Mouse (Mus musculus) embryo, embryonic 10 days (tissue): ENCODE data around the gene Fbxl15.

ENCODE experiments used
- DNase-seq: peaks from one replicate; pipeline ENCODE4 v3.0.0-alpha.2; 2015; ENCODE audit warnings: low spot score

Fbxl15 gene

DNA sequence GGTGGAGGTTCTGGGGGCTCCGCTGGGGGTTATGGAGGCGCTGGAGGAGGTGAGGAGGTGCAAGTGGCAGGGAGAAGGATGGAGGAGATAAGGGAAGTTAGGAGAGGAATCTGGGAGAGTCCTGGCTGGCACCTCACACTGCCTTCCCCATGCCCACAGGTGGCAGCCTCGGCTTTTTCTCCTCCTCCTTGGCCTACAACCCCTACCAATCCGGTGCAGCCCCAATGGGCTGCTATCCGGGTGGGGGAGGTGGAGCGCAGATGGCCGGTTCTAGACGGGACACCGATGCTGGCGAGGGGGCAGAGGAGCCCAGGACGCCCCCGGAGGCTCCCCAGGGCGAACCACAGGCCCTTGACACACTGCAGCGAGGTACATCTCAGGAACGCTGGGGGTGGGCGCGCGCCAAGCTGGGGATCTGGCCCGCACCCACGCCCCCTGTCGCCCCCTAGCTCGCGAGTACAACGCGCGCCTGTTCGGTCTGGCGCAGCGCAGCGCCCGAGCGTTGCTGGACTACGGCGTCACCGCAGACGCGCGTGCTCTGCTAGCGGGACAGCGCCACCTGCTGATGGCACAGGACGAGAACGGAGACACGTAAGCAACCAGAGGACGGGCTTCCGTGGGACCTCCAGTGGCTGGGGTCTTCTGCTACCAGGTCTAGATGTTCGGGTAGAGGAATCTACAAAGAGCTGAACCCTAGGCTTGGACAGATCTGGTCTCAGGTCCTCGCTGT, 19.1 kb upstream of the Fbxl15 start:
- DNase-seq = peak; percentile 99

DNA sequence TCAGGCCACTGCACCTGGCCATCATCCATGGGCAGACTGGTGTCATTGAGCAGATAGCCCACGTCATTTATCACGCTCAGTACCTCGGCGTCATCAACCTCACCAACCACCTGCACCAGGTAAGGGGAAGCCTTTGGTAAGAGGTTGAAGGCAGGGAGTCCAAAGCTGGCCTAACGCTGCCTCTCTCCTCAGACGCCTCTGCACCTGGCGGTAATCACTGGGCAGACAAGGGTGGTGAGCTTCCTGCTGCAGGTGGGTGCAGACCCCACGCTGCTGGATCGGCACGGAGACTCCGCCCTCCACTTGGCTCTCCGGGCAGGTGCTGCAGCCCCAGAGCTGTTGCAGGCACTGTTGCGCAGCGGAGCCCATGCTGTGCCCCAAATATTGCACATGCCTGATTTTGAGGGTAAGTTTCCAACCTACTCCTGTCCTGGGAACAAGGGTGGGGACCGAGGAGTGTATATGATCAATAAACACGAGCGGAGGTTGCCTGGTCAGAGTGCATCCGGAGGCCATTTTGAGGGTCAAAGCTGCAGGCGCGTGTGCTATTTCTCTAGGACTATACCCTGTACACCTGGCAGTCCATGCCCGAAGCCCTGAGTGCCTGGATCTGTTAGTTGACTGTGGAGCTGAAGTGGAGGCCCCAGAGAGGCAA, 18.2 kb upstream of the Fbxl15 start:
- DNase-seq = no peak

DNA sequence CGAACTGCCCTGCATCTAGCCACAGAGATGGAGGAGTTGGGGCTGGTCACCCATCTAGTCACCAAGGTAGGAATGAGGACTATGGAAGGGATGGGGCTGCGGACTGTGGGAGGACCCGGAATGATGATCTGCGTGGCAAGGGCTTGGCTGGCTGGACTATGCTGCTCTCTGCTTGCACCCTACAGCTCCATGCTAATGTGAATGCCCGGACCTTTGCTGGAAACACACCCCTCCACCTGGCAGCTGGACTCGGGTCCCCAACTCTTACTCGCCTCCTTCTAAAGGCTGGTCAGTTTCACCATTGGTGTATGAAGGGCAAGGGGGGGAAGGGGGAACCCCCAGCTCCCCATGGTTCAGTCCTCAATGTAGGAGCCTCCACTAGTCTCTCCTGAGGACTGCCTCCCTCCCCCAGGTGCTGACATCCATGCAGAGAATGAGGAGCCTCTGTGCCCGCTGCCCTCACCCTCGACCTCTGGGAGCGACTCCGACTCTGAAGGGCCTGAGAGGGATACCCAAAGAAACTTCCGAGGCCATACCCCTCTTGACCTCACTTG, 17.6 kb upstream of the Fbxl15 start:
- no peak for DNase-seq

DNA sequence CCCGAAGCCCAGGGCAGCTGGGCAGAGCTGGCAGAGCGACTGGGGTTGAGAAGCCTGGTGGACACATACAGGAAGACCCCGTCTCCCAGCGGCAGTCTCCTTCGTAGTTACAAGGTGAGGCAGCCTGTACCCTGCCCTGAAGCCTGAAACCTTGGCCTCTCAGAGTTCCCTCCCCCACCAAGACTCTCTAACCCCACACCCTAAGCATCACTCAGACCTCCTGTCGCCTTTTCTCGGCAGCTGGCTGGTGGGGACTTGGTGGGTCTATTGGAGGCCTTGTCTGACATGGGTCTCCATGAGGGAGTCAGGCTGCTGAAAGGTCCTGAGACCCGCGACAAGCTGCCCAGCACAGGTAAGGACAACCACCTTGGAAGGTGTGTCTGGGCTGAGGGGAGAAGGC, 16.6 kb upstream of the Fbxl15 start:
- no peak for DNase-seq

DNA sequence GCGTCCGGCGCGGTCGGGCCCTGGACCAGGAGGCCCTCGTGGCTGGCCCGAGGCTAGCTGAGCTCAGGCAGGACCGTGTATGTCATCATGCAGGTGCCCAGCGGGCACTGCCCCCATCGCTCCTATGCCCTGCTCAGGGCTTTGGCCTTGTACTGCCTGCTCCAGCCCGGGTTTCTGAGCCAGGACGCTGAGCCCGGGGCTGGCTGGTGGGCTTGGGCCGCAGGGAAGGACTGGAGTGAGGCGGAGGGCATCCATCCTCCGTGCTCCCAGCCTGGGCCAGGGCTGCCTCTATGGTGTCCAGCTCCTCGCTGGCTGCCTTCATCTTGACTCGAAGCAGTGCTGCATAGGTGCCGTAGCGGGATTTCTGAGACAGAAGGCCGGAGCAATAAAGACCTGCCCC, 15.4 kb upstream of the Fbxl15 start:
- no peak for DNase-seq

DNA sequence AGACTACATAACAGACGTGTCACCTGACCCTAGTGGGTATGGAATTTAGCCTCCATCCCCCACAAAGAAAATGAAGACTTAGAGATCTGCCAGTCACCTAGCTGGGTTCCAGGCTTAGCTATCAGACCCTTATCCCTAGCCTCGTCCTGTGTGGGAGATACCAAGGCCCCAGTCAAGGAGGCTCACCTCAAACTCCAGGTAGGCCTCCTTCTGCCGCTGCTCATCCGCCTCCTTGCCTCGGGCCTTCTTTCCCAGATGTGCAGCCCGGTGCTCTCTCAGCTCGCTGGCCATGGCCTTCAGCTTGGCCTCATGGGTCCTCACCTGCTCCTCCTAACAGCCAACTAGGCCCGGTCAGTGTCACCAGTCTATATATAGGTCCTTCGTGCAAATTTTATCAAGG, 14.9 kb upstream of the Fbxl15 start:
- no peak for DNase-seq

DNA sequence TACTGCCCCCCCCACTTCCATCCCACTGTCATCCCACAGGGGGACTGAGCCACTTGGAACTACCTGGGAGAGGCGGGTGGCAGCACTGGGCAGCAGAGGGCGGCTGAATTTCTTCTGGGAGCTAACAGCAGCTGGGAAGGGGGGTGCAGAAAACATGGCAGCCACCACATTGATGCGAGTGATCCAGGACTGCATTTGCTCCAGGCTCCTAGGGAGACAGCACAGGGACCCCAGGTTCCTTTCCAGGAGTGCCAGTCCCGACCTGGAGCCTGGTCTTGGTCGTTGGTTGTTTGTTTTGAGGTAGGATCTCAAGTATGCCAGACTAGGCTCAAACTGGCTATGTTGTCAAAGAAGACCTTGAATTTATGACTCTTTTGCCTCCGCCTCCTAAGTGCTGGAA, 14.4 kb upstream of the Fbxl15 start:
- no peak for DNase-seq

DNA sequence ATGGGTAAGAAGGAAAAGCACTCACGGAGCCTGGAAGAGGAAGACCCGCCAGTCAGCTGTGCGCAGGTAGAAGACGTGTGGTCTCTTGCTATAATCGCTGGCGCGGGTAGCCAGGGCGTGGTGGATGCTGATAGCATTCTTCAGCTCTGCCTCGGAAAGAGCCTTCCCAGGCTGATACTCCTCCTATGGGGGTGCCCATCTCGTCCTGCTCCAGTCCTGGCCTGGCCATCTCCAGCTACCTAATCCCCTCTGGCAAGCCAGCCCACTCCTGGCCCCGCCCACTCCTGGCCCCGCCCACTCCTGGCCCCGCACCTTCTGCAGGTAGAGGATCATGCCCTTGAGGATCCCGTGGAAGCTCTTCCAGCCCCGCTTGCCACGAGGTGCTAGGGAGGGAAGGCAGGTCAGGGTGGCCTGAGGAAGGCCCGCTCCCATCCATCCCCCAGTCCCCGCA, 13.8 kb upstream of the Fbxl15 start:
- DNase-seq = no peak

DNA sequence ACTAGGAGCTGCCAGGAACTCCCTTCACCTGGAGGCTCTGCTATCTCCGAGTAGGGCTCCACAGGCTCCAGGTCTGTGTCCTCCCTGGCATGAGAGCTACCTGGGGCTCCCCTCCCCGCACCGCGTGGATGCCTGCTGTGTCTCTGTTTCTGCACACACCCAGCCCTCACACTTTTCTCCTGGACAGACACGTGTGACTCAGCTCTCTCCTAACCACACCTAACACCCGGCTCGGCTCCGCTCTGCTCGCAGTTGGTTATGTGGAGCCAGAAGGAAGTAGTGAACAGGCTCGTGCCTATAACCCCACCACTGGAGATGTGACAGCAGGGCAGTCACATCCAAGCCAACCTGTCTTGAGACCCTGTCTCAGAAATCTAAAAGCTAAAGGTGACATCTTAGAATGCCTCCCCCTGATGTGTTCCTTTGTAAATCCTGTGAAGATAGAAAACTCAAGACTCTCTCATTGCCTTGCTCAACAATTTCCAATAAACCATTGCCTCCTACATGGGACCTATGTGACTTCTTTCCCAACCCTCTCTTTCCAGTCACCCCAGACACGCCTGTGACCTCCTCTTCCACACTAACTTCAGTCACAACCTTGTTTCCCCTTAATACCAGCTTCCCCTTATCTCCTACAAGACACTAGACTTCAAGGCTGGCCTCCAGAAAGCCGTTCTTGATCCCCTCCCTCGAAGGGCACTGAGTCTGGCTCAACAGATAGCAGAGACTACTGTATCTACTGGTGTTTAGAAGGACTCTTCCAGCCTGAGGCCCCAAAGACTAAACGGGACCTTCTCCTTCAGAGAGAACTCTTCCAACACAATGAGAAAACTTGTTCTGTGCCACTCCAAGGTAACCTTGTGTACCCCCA, 12.9 kb upstream of the Fbxl15 start:
- no peak for DNase-seq

DNA sequence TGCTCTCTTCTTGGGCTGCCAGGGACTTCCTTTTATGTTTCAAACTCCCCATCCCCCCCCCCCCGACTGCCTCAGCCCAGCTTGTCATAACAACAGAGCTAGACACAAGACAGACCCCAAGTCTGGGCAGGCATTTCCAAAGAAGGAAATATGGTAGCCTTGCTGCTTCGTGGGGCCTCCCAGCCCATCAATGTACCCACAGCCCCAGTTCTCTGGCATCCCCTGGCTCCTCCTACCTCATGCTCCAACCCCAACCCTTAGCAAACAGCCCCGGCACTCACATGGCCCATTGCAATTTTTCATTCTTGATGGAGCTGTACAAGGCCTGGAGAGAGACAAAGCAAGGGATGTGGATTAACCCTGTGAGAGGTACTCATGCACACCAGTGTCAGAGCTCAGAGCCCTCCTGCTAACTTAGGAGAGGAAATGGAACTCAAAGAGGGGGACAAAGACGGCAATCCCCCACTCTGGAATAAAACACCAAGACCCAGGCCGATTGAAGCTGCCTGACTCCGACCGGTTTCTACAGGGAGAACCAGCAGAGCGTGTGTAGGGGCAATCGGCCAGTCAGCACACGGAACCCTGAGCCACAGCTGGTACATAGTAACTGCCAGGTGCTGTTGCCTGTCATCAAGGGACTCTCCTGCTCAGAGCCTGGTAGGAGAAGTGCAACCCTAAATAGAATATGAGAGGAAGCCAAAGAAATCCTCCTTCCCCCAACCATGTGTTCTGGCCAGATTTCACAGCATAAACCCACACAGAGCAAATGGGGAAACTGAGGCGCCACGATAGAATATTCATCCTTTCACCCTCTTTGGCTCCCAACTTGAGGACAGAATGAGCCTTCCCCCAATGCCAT, 12.0 kb upstream of the Fbxl15 start:
- DNase-seq = no peak

DNA sequence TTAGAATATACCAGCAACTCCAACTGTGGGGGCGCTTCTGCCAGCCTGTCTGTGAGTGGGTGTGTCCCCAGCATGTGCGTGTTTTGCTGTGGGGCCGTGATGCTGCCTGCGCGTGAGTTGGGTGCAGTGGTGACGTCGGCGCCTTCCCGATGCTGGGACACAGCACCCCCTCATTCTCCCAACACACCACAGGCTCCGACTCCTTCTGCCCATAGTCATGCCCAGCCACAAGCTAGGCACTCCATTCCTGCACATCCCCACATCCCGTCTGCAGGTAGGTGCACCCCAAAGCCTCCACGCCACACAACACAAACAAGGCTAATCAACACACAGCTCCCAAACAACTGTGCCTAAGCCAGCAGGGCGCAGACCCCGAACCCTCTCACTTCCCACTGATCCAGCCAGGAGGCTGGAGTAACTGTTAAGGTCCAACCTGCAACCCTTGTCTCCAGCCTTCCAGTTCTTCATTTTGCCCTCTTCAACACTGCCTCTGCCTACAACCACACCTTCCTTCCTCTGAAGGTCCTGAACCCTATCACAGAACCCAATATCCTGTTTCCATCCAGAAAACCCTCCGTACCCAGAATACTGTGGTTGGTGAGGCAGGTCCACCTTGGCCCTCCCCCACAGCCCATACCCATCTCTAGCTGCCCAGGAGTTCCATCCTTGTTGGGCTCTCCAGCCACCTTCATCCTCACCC, 11.0 kb upstream of the Fbxl15 start:
- no peak for DNase-seq

DNA sequence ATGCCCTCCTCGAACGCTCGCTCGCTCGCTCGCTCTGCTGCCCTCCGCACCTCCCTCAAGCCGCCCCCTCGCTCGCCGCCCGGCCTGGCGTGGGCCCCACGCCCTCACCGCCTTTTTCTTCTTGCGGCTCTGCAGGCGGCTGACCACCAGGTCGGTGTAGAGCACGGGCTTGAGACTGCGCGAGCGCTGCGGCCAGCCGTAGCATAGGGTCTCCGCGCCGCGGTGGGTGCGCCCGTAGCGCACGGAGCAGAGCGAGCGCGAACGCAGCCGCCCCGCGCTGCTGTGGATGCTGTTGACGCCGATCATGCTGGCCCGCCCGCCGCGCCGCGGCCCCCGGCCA, 10.5 kb upstream of the Fbxl15 start:
- peak; percentile 12 for DNase-seq

DNA sequence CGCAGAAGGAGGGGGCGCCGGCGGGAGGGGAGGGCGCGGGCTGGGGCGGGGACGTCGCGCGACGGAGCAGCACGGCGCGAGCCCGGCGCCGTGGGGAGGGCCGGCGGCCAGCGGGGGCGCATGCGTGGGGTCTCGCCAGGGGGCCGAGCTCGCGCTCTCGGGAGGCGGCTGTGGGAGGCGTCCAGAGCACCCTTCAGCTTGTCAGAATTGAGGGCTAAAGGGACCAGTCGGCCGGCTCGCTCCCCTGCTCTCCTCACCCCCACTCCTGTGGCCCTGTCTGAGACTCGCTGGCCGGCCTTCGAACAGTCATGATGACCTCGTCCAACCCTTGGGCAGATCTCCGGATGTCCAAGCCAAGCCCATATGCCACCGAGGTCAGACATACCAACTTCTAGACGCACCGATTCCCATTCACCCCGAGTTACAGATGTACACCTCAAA, 9.9 kb upstream of the Fbxl15 start:
- DNase-seq = no peak

DNA sequence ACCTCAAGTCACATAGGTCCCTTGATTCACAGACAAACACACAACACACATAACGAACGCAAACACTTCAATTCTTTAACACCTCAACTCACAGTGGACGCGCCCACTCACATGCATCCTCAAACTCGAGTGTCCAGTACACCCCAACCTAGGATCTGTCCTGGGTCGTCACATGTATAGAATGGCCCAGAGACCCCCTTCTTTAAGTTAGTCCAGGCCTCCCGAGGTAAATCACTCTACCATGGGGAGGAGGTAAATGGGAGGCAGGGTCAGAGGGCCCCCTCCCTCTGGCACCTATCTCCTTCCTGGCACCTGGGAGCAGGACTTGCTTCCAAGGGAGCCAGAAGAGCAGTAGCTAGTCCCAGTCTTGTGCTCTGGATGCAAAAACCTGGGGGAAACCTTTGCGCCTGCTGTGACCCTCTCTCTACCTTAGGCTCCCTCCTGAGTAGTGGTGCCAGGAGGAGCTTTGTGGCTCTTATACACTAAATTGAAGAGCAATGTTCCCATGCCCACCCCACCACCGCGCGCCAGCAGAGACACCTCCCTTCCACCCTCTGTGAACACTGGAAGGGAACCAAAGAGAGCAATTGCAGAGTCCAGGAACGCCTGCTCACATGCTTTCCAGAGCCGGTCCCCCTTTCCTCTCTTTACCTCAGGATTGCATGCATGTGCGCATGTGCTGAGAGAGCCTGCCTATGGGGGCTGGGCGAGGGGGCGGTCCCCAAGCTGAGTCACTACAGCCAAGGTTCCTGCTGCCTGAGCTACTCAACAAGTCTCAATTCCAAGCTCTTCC, 9.2 kb upstream of the Fbxl15 start:
- peak; percentile 70 for DNase-seq

DNA sequence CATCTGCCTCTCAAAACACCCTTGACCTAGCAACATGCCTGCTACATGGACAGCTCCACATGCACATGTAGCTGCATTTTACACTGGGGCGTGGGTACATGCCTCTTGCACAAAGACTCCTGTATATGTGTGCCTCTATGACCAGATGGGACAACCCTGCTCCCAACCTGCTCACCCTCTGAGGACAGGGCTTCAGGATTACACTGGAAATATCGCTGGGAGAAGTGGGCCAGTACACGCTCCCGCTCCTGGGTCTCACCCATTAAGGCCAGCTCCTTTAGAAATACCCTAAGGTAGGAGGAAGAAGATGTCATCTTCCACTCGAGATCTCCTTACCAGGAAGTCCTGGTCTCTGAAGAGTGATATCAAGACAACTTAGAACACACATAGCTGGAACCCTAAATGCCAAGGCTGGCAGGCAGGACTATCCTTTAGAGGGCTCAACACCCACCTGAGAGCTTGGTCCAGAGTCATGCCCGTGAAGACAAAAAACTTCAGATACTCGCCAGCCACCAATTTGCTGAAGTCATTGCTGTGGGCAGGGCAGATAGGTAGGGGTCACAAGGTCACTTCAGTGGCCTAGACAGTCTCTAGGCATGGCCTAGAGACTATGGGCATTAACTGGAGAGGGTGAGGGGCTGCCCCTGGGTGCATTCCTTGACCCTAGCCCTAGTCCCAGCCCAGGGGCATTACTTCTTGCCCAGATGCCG, 7.8 kb upstream of the Fbxl15 start:
- no peak for DNase-seq

DNA sequence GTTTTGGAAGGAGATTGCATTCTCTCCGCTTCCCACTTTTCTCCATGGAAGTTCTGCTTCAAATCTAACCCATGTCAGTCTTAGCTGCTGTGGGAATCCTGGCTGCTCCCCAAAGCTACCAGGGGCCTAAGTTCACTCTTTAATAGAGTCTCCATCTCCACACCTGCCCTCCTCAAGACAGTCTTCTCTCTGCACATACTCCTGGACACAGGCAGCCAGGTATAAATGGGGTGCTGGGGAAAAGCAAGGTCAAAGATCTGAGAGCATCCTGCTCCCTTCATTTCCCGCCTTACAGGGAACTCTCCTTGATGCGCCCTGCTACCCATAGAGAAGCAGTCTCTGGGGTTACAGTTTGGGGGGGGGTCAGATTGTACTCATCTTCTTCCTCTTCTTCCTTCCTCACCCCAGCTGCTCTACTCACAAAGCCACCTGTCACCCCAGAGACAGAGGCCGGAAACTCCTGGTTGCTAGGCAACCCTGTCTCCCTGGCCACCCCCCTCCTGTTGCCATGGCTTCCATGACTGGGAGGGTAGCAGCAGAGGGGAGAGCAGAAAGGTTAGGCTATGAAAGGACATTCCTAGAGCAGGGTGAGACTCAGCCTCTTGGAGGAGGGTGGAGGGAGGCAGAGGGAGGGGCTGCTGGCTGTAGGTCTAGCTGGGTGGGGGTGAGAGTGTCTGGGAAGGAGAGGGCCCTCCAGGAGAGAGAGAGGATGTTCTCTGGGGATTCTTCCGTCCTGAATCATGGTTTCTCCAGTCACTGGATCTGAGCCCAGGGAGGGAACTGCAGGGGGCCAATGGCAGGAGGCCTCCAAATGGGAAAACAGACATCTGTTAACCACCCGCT, 6.7 kb upstream of the Fbxl15 start:
- DNase-seq = peak; percentile 72

DNA sequence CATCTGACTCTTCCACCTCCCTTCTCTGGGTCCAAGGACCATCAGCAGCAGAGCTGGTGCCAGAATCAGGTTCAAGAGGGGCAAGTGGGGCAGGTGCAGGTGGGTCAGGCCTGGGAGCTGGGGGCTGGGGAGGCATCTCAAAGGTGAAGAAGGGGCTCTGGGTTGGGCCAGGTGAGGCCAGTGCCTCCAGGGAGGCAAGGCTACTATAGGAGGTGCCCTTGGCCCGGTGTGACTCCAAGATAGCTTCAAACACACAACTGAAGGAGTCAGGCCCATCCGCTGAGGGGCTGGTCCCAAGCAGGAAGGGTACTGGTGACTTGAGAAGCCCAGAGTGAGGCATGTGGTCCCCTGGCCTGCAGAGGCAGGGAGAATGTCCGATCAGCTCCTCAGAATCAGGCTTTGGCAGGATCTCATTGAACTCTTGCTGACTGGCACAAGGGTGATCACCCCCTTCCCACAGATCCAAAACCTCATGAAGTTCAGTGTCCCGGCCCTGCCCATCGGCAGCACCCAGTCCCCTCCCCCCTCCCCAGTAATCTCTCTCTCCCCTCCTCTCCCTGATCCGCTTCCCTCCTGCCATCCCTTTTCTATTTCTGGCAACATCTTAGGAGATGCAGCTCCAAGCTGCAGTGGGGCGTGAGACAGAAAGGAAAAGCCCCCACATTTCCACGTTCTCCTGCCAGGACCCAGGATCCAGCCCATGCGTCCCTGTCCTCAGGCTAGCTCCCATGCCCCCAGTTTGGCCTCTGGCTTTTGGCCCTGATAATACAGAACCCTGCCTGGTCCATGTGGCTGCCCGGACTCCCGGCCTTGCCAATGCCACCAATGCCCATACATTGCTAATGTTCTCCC, 5.6 kb upstream of the Fbxl15 start:
- no peak for DNase-seq
